Mouse (Mus musculus) stomach, embryonic 15.5 days (tissue): ENCODE measurements around the gene Olfr1357. TPM values are rescaled to one million over a fixed set of nuclear protein-coding genes. Genes with fewer than 3 reads are reported as not detected.
"Not testable (repeated sequence)": the region's sequence is repeated elsewhere in the genome, so short reads cannot be mapped to it uniquely, and the experiment has no call there.

Source experiments
- ATAC-seq: fragments of 200-750 bp; cut with Nextera tagmentation; 2 replicates; pipeline ENCODE4 v1.8.0; 2017; ENCODE audit warnings: low read depth, moderate number of reproducible peaks, moderate TSS enrichment; ENCODE audit not compliant: insufficient read depth, low FRiP score
- H3K27ac ChIP-seq: fragments of 300-500 bp; sonication (generic); 2 replicates; pipeline ENCODE4 v1.5.1; 2015; ENCODE audit warnings: mild to moderate bottlenecking, inconsistent platforms
- H3K27me3 ChIP-seq: fragments of 300-500 bp; sonication (generic); replicated peaks from 2 replicates; pipeline ENCODE4 v1.6.1; 2015; ENCODE audit warnings: inconsistent platforms
- H3K36me3 ChIP-seq: fragments of 300-500 bp; sonication (generic); 2 replicates; pipeline ENCODE4 v1.6.1; 2015; ENCODE audit warnings: inconsistent platforms
- H3K4me1 ChIP-seq: fragments of 300-500 bp; sonication (generic); 2 replicates; pipeline ENCODE4 v1.6.1; 2015; ENCODE audit warnings: inconsistent platforms
- H3K4me2 ChIP-seq: fragments of 300-500 bp; sonication (generic); 2 replicates; pipeline ENCODE4 v1.6.1; 2015; ENCODE audit warnings: mild to moderate bottlenecking, inconsistent platforms
- H3K4me3 ChIP-seq: fragments of 300-500 bp; sonication (generic); replicated peaks from 2 replicates; pipeline ENCODE4 v1.5.1; 2015; ENCODE audit warnings: inconsistent platforms
- H3K9ac ChIP-seq: fragments of 300-500 bp; sonication (generic); 2 replicates; pipeline ENCODE4 v1.6.1; 2015; ENCODE audit warnings: inconsistent platforms
- H3K9me3 ChIP-seq: fragments of 300-500 bp; sonication (generic); 2 replicates; pipeline ENCODE4 v1.6.1; 2016; ENCODE audit warnings: inconsistent platforms
- WGBS: fragments of 180-500 bp; shearing (Covaris S2); methylation state at CpG from one replicate; pipeline ENCODE4 v1.1.7; 2015; 5-methylcytosine and 5-hydroxymethylcytosine counted together
- polyA plus RNA-seq: library from polyadenylated mRNA; unstranded; fragments of >200 nt; fragmentation: Nextera tagmentation; extraction: Ambion mirVana; gene quantifications from 2 replicates; pipeline ENCODE4 v1.2.1, GENCODE M21; 2015

The Olfr1357 gene
- polyA plus RNA-seq, result not detected in 2 replicates

DNA sequence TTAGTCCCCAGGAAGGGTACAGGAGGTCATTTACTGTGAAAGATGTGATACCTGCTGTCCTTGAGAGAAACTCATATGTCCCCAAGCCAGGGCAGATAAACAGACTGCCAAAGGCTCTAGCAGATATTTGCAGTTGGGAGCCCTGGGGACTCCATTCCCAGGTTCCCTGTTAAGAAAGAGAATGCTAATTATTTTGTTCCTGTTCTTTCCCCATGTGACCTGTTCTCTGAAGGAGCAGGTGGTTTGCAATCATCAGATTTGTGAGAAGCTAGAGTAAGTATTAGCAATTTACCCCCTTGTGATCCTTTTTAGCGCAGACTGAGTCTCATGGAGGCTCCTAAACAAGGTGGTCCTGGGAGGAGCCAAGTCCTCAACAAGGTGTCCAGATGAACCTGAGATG lies at the start of gene Olfr1357:
Olfr1357 (minus strand) TSS at position 101 of the 400 bp plus-strand sequence.
- WGBS, result 89% methylated on average over 1 of the region's 1 CpGs
- no peak for ATAC-seq
- Histone ChIP-seq H3K4me2 (no peak within 1 kb of the TSS), H3K4me3 (no peak within 1 kb of the TSS), H3K36me3 (no peaks in the 10 kb centered on the region), H3K9ac (no peak within 1 kb of the TSS), H3K27me3 (no peaks in the 10 kb centered on the region), H3K9me3 (no peaks in the 10 kb centered on the region), H3K4me1 (no peaks in the 10 kb centered on the region), H3K27ac (no peak within 1 kb of the TSS)

DNA sequence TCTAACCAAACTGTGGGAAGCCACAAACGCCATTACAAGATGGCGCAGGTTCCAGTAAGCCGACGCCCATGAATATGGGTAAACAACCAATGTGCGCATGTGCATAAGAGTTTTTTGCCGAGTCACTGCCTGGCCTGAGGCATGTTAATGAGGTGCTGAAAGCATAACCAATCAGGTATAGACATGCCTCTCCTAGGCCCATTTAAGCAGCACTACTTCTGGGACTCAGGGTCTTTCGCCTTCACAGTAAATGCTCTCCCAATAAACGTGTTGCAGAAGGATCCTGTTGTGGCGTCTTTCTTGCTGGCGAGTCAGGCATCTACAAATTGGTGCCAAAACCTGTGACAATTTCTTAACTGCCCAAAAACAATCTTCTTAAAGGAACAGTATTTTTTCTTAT lies 48.8 kb upstream of the Olfr1357 start:
- not testable (repeated sequence) for H3K9ac ChIP-seq, H3K9me3 ChIP-seq, H3K4me3 ChIP-seq, H3K27ac ChIP-seq, H3K36me3 ChIP-seq, ATAC-seq, H3K4me2 ChIP-seq, H3K4me1 ChIP-seq, H3K27me3 ChIP-seq
- WGBS, result 93% methylated on average over 10 of the region's 10 CpGs

DNA sequence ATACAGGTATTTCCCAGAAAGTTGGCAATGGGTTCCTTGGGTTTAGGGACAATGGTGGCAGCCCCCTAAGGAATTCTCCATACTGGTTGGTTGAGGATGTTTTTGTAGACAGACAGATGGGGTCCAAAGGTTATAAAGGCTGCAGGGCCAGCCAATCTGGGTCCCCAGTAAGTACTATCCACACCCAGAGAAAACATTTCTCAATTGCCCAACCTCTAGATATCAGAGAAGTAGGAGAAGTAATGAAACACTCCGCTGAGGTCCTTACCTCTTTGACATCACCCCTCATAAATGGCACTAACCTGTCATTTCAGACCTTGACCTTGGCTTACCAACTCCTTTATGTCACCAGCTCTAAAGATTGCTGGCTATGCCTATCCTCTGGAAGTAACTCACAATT lies 46.7 kb upstream of the Olfr1357 start:
- Histone ChIP-seq H3K4me3 (no peak overlapping the region), H3K9me3 (no peaks in the 10 kb centered on the region), H3K27ac (no peak overlapping the region), H3K27me3 (no peaks in the 10 kb centered on the region), H3K4me1 (no peaks in the 10 kb centered on the region), H3K36me3 (no peaks in the 10 kb centered on the region), H3K4me2 (no peak overlapping the region), H3K9ac (no peak overlapping the region)
- WGBS, result 87% methylated on average over 1 of the region's 1 CpGs
- no peak for ATAC-seq

DNA sequence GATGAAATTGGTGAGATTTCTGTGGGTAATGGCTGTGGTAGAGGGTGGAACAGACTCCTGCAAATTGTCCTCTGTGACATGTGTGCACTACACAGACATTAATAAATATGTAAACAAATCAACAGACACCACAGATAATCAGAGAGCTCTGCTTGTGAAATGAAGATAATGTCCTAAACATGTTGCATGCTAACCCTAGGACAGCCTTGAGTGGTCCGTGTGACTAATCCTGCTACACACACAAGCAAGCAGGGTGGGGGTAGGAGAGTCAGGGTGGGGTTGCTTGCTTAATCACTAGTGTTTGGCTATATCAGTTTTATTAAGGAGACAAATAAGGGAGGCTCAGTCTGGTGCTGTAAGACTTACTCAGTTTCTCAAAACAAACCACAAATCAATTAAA lies 43.3 kb upstream of the Olfr1357 start:
- Histone ChIP-seq H3K4me1 (no peaks in the 10 kb centered on the region), H3K36me3 (no peaks in the 10 kb centered on the region), H3K9ac (no peak overlapping the region), H3K27me3 (no peaks in the 10 kb centered on the region), H3K4me3 (no peak overlapping the region), H3K4me2 (no peak overlapping the region), H3K27ac (no peak overlapping the region), H3K9me3 (no peaks in the 10 kb centered on the region)
- ATAC-seq, result no peak
- WGBS, result 62% methylated on average over 1 of the region's 1 CpGs

DNA sequence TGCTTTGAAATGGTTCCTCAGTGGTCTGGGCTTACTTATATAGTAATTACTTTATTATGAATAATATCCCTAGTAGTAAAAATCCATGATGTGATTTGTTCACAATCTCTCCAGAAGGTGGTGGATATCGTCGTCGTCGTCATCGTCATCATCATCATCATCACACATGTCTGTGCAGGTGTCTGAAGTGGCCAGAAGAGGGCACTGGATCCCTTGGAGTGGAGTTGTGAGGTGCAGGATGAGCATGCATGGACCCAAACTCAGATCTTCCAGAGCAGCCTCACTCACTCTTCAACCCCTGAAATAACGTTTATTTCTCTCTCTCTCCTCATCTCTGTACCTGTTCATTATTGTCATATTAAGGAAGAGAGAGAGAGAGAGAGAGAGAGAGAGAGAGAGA lies 14.4 kb upstream of the Olfr1357 start:
- ATAC-seq, result no peak
- no peaks in the 10 kb centered on the region for H3K4me1 ChIP-seq
- H3K4me3 ChIP-seq, result no peak overlapping the region
- no peaks in the 10 kb centered on the region for H3K27me3 ChIP-seq
- no peak overlapping the region for H3K4me2 ChIP-seq
- no peak overlapping the region for H3K27ac ChIP-seq
- no peaks in the 10 kb centered on the region for H3K9me3 ChIP-seq
- no peak overlapping the region for H3K9ac ChIP-seq
- H3K36me3 ChIP-seq, result no peaks in the 10 kb centered on the region
- WGBS, result 13% methylated on average over 6 of the region's 6 CpGs

DNA sequence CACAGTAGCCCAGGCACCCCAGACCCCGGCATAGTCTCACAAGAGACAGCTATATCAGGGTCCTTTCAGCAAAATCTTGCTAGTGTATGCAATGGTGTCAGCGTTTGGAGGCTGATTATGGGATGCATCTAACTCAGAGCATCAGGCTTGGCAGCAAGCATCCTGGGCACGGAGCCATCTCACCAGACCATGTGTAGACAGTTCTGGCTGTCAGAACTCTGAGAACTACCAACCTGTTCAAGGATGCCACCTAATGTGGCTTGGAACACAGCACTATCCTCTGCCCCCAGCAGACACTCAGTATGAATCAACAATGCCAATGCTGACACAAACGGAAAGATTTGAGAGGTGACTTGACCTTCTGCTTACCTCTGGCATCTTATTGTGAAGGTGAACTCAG lies 12.3 kb upstream of the Olfr1357 start:
- ATAC-seq, result no peak

DNA sequence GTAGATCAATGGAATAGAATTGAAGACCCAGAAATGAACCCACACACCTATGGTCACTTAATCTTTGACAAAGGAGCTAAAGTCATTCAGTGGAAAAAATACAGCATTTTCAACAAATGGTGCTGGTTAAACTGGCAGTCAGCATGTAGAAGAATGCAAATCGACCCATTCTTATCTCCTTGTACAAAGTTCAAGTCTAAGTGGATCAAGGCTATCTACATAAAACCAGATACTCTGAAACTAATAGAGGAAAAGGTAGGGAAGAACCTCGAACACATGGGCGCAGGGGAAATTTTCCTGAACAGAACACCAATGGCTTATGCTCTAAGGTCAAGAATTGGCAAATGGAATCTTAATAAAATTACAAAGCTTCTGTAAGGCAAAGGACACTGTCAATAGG lies 5.3 kb upstream of the Olfr1357 start:
- not testable (repeated sequence) for H3K9ac ChIP-seq, H3K4me1 ChIP-seq, H3K27me3 ChIP-seq, H3K4me3 ChIP-seq, H3K36me3 ChIP-seq, H3K9me3 ChIP-seq, H3K4me2 ChIP-seq, ATAC-seq, H3K27ac ChIP-seq
- 75% methylated on average over 3 of the region's 3 CpGs for WGBS

More for the DNA sequence above, 12.3 kb upstream of the Olfr1357 start:
- H3K4me1 ChIP-seq, result no peaks in the 10 kb centered on the region
- no peak overlapping the region for H3K4me3 ChIP-seq
- no peaks in the 10 kb centered on the region for H3K9me3 ChIP-seq
- WGBS, result 79% methylated on average over 4 of the region's 4 CpGs
- H3K9ac ChIP-seq, result no peak overlapping the region
- H3K36me3 ChIP-seq, result no peaks in the 10 kb centered on the region
- H3K27ac ChIP-seq, result no peak overlapping the region
- H3K4me2 ChIP-seq, result no peak overlapping the region
- H3K27me3 ChIP-seq, result no peaks in the 10 kb centered on the region

DNA sequence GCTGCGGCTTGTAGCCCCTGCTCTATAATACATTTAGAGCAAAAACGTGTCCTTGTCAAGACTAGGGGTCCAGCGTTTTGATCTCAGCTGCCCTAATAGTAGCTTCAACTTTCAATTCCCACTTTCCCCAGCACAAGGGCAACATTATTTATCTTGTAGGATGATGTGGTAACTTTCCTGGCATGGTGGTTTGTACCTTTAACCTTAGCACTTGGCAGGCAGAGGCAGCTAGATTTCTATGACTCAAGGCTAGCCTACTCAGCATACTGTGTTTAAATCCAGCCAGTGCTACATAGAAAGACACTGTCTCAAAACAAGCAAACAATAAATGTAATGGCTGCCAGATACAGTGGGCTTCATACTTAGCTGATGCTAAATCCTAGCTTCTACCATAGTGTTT lies 10.3 kb downstream of the Olfr1357 start:
- Histone ChIP-seq H3K9me3 (no peaks in the 10 kb centered on the region), H3K27ac (no peak overlapping the region), H3K4me2 (no peak overlapping the region), H3K27me3 (no peaks in the 10 kb centered on the region), H3K9ac (no peak overlapping the region), H3K36me3 (no peaks in the 10 kb centered on the region), H3K4me1 (no peaks in the 10 kb centered on the region), H3K4me3 (no peak overlapping the region)
- WGBS, result 72% methylated on average over 3 of the region's 3 CpGs
- no peak for ATAC-seq

DNA sequence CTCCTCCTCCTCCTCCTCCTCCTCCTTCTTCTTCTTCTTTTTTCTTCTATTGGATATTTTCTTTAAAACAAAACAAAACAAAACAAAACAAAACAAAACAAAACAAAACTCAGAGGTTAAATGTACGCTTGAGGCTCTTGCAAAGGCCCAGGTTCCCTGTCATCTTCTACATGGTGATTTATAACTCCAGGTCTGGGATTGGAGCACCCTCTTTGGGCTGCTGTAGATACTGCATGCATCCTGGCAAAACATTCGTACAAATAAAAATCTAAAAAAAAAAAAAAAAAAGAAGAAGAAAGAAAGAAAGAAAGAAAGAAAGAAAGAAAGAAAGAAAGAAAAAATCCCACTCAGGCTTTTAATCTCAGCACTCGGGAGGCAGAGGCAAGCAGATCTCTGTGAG lies 12.8 kb downstream of the Olfr1357 start:
- Histone ChIP-seq H3K36me3 (no peaks in the 10 kb centered on the region), H3K9me3 (no peaks in the 10 kb centered on the region), H3K27me3 (no peaks in the 10 kb centered on the region), H3K9ac (no peak overlapping the region), H3K4me3 (no peak overlapping the region), H3K4me1 (no peaks in the 10 kb centered on the region), H3K4me2 (no peak overlapping the region), H3K27ac (no peak overlapping the region)
- ATAC-seq, result no peak
- 44% methylated on average over 3 of the region's 3 CpGs for WGBS

DNA sequence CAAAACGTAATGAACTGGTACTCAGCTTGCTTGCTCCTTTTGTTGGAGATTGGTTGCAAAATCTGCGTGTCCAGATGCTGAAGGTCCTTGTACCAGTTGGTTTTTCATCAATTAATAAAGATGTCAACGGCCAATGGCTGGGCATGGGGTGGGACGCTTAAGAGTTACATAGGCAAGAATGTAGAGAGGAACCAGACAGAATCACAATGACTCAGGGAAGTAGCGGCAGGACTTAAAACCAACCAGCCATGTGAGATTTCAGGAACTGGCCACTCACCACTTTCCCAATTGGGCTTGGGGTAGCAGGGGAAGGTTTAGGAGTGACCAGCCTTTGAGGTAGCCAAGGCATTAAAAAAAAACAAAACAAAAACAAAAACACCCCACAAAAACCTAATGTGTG lies 18.0 kb downstream of the Olfr1357 start:
- no peak for ATAC-seq
- H3K27ac ChIP-seq, result no peak overlapping the region
- H3K9me3 ChIP-seq, result no peaks in the 10 kb centered on the region
- H3K9ac ChIP-seq, result no peak overlapping the region
- H3K4me2 ChIP-seq, result no peak overlapping the region
- no peaks in the 10 kb centered on the region for H3K4me1 ChIP-seq
- no peaks in the 10 kb centered on the region for H3K27me3 ChIP-seq
- H3K4me3 ChIP-seq, result no peak overlapping the region
- WGBS, result 86% methylated on average over 5 of the region's 5 CpGs
- H3K36me3 ChIP-seq, result no peaks in the 10 kb centered on the region

DNA sequence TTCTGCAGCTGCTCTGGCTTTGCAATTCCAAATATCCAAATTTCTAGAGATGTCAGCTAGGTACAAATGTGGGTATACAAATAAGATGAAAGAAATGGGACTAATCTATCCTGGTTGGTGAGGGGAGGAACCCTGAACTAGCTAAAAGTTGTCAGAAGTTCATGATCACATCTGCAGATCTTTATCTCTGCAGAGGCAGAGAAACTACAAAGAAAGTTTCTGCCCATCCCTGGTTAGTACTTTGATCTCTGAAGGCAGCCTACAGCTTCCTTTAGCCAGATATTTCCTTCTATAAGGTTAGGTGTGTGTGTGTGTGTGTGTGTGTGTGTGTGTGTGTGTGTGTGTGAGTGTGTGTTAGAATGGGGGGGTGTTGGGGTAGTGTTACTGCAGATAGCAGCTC lies 23.3 kb downstream of the Olfr1357 start:
- H3K4me3 ChIP-seq, result no peak overlapping the region
- no peak for ATAC-seq
- no peak overlapping the region for H3K4me2 ChIP-seq
- H3K27me3 ChIP-seq, result no peaks in the 10 kb centered on the region
- 0 out of 2 replicates have a peak, but pooled peaks cover 5% of the 10 kb centered on the region for H3K36me3 ChIP-seq
- H3K9ac ChIP-seq, result no peak overlapping the region
- H3K4me1 ChIP-seq, result peaks cover 7% of the 10 kb centered on the region; the same call in 1 of the 2 replicates
- no peaks in the 10 kb centered on the region for H3K9me3 ChIP-seq
- H3K27ac ChIP-seq, result no peak overlapping the region

DNA sequence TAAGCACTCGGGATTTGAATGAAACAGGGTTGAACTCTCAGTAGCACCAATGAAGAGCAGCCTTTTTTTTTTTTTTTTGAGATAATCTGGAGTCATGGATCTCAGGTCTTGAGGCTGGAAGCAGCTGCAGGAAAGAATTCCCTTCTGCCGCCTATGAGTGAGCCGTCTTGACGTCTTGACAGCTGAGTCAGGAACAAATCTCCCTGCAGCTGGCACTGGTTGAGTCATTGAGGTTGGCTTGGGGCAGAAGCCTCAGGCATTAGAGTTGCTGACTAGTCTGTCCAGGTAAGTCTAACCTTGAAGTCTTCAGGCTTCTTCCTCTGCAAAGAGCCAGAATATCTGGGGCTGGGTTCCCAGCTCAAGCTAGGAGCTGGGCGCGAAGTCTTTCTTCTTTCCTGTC lies 23.7 kb downstream of the Olfr1357 start:
- no peak for ATAC-seq

DNA sequence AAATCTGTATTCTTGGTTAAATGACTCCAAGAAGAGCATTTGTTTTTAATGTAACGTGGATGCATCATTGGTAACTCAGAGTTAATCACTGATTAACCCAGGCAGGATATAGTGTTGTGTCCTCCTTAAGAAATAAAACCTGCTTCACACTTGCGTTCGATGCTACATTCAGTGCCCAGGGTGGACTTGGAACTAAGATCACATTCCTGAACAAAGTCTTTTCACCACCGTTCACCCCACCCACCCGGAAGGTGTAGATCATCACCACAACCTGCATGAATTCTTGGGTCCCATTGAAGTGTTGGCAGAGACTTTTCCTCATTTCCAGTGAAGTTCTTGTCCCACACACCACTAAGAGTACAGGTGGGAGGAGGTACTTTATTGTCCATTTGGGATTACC lies 24.1 kb downstream of the Olfr1357 start:
- H3K9ac ChIP-seq, result no peak overlapping the region
- no peak overlapping the region for H3K27ac ChIP-seq
- no peak for ATAC-seq
- peaks cover 7% of the 10 kb centered on the region; the same call in 1 of the 2 replicates for H3K4me1 ChIP-seq
- H3K36me3 ChIP-seq, result peaks cover 13% of the 10 kb centered on the region
- H3K27me3 ChIP-seq, result no peaks in the 10 kb centered on the region
- H3K4me3 ChIP-seq, result no peak overlapping the region
- 83% methylated on average over 5 of the region's 5 CpGs for WGBS
- H3K4me2 ChIP-seq, result no peak overlapping the region
- H3K9me3 ChIP-seq, result no peaks in the 10 kb centered on the region

More for the DNA sequence above, 23.7 kb downstream of the Olfr1357 start:
- Histone ChIP-seq H3K4me1 (peaks cover 7% of the 10 kb centered on the region; the same call in 1 of the 2 replicates), H3K9ac (no peak overlapping the region), H3K36me3 (peaks cover 9% of the 10 kb centered on the region), H3K4me2 (no peak overlapping the region), H3K4me3 (no peak overlapping the region), H3K27me3 (no peaks in the 10 kb centered on the region), H3K9me3 (no peaks in the 10 kb centered on the region), H3K27ac (no peak overlapping the region)
- WGBS, result 65% methylated on average over 6 of the region's 6 CpGs
